Mouse (Mus musculus) lung, postnatal 0 days (tissue): ENCODE results near the gene Adam15. TPM values are rescaled to one million over a fixed set of nuclear protein-coding genes. Genes with fewer than 3 reads are reported as not detected.

Experiments used
- ATAC-seq: fragments of 200-750 bp; cut with Nextera tagmentation; 2 replicates; pipeline ENCODE4 v1.8.0; 2017; ENCODE audit warnings: moderate library complexity
- DNase-seq: peaks from one replicate; pipeline ENCODE4 v3.0.0-alpha.2; 2016; ENCODE audit warnings: low spot score
- H3K27ac ChIP-seq: fragments of 300-500 bp; sonication (generic); 2 replicates; pipeline ENCODE4 v1.5.1; 2014; ENCODE audit warnings: antibody characterized with exemption, mild to moderate bottlenecking, low read length, mixed read lengths
- H3K27me3 ChIP-seq: fragments of 300-500 bp; sonication (generic); replicated peaks from 2 replicates; pipeline ENCODE4 v1.6.1; 2014; ENCODE audit warnings: low read length, mixed read lengths; ENCODE audit not compliant: insufficient read depth
- H3K36me3 ChIP-seq: fragments of 300-500 bp; sonication (generic); 2 replicates; pipeline ENCODE4 v1.6.1; 2014; ENCODE audit warnings: low read length, mixed read lengths; ENCODE audit not compliant: insufficient read depth
- H3K4me1 ChIP-seq: fragments of 300-500 bp; sonication (generic); 2 replicates; pipeline ENCODE4 v1.6.1; 2014; ENCODE audit warnings: antibody characterized with exemption, low read depth, low read length, mixed read lengths; ENCODE audit not compliant: insufficient read depth
- H3K4me2 ChIP-seq: fragments of 300-500 bp; sonication (generic); replicated peaks from 2 replicates; pipeline ENCODE4 v1.6.1; 2014; ENCODE audit warnings: low read depth, mild to moderate bottlenecking, low read length, moderate library complexity, mixed read lengths
- H3K4me3 ChIP-seq: fragments of 300-500 bp; sonication (generic); 2 replicates; pipeline ENCODE4 v1.5.1; 2014; ENCODE audit warnings: low read depth, low read length
- H3K9ac ChIP-seq: fragments of 300-500 bp; sonication (generic); replicated peaks from 2 replicates; pipeline ENCODE4 v1.6.1; 2014; ENCODE audit warnings: low read depth, mild to moderate bottlenecking
- H3K9me3 ChIP-seq: fragments of 300-500 bp; sonication (generic); 2 replicates; pipeline ENCODE4 v1.6.1; 2016; ENCODE audit warnings: low read length, mixed read lengths
- CTCF ChIP-seq: IDR thresholded peaks from 2 replicates; pipeline ENCODE4 v1.5.1; 2016; ENCODE audit warnings: antibody characterized with exemption, mild to moderate bottlenecking
- EP300 ChIP-seq: IDR thresholded peaks from 2 replicates; pipeline ENCODE4 v1.6.1; 2016; ENCODE audit warnings: antibody characterized with exemption, mild to moderate bottlenecking, control low read depth
- WGBS: fragments of 180-500 bp; shearing (Covaris S2); extraction: QIAGEN DNeasy Blood & Tissue Kit; methylation state at CpG from one replicate; pipeline ENCODE4 v1.1.7; 2014; 5-methylcytosine and 5-hydroxymethylcytosine counted together
- polyA plus RNA-seq: library from polyadenylated mRNA; unstranded; fragments of >200 nt; fragmentation: Nextera tagmentation; extraction: Ambion mirVana; gene quantifications from 2 replicates; pipeline ENCODE4 v1.2.1, GENCODE M21; 2015

Gene Adam15
- polyA plus RNA-seq, 1 experiment from 2014 or later, result 177 TPM

- Histone ChIP-seq H3K4me3 (peak overlapping the region; percentile 26), H3K9ac (no peak overlapping the region), H3K9me3 (no peaks in the 10 kb centered on the region), H3K27ac (peak overlapping the region; percentile 89), H3K27me3 (peaks cover 24% of the 10 kb centered on the region), H3K36me3 (no peaks in the 10 kb centered on the region), H3K4me1 (peaks cover 23% of the 10 kb centered on the region), H3K4me2 (peak overlapping the region; percentile 61)
- TF ChIP-seq CTCF (peak; percentile 95), EP300 (no peak)
- ATAC-seq (peak; percentile 58), DNase-seq (peak; percentile 80)
- 8% methylated on average over 16 of the region's 26 CpGs for WGBS
These were observed 34.4 kb downstream of the Adam15 start for GRCm38 (mm10) chr3:89315195-89315929.

- peaks cover 21% of the 10 kb centered on the region for H3K27me3 ChIP-seq
- H3K9ac ChIP-seq, result no peak overlapping the region
- peaks cover 21% of the 10 kb centered on the region for H3K4me1 ChIP-seq
- peak overlapping the region; percentile 61 for H3K4me2 ChIP-seq
- peak overlapping the region; percentile 89 for H3K27ac ChIP-seq
- DNase-seq, result peak; percentile 74
- no peaks in the 10 kb centered on the region for H3K9me3 ChIP-seq
- peak; percentile 70 for ATAC-seq
- H3K36me3 ChIP-seq, result no peaks in the 10 kb centered on the region
- 28% methylated on average over 2 of the region's 2 CpGs for WGBS
- no peak for TF ChIP-seq EP300
- no peak for TF ChIP-seq CTCF
- peak overlapping the region; percentile 26; the same call in 1 of the 2 replicates for H3K4me3 ChIP-seq
These were observed 35.0 kb downstream of the Adam15 start for GRCm38 (mm10) chr3:89314791-89315190.

- Histone ChIP-seq H3K4me2 (peak overlapping the region; percentile 61), H3K36me3 (no peaks in the 10 kb centered on the region), H3K9me3 (no peaks in the 10 kb centered on the region), H3K27ac (peak overlapping the region; percentile 89), H3K9ac (no peak overlapping the region), H3K4me1 (peaks cover 17% of the 10 kb centered on the region), H3K27me3 (peaks cover 17% of the 10 kb centered on the region), H3K4me3 (no peak overlapping the region)
- peak; percentile 83 for ATAC-seq
- no peak for TF ChIP-seq CTCF
- TF ChIP-seq EP300, result no peak; the same call in 1 of the 2 replicates
- DNase-seq, result peak; percentile 86
- 33% methylated on average over 5 of the region's 5 CpGs for WGBS
These were observed 35.5 kb downstream of the Adam15 start for GRCm38 (mm10) chr3:89314340-89314739.

- peak; percentile 82 for ATAC-seq
- no peak overlapping the region for H3K27ac ChIP-seq
- peak; percentile 95 for TF ChIP-seq CTCF
- TF ChIP-seq EP300, result no peak
- WGBS, result 0% methylated on average over 9 of the region's 9 CpGs
- no peak overlapping the region for H3K9ac ChIP-seq
- no peaks in the 10 kb centered on the region for H3K9me3 ChIP-seq
- H3K27me3 ChIP-seq, result no peaks in the 10 kb centered on the region
- H3K36me3 ChIP-seq, result no peaks in the 10 kb centered on the region
- DNase-seq, result peak; percentile 86
- H3K4me3 ChIP-seq, result no peak overlapping the region
- H3K4me2 ChIP-seq, result no peak overlapping the region
- H3K4me1 ChIP-seq, result peaks cover 2% of the 10 kb centered on the region; the same call in 1 of the 2 replicates
These were observed 41.7 kb downstream of the Adam15 start for GRCm38 (mm10) chr3:89308089-89308488.

GRCm38 (mm10) chr3:89305551-89306325, 44.1 kb downstream of the Adam15 start:
- Histone ChIP-seq H3K4me3 (no peak overlapping the region), H3K27me3 (no peaks in the 10 kb centered on the region), H3K36me3 (no peaks in the 10 kb centered on the region), H3K9ac (no peak overlapping the region), H3K4me2 (no peak overlapping the region), H3K9me3 (no peaks in the 10 kb centered on the region), H3K27ac (peak overlapping the region; percentile 27; the same call in 1 of the 2 replicates), H3K4me1 (peaks cover 2% of the 10 kb centered on the region; the same call in 1 of the 2 replicates)
- DNase-seq, result no peak
- no peak for TF ChIP-seq EP300
- no peak for TF ChIP-seq CTCF
- WGBS, result 48% methylated on average over 8 of the region's 8 CpGs
- peak; percentile 29 for ATAC-seq

- peak overlapping the region; percentile 27; the same call in 1 of the 2 replicates for H3K27ac ChIP-seq
- TF ChIP-seq EP300 (no peak), CTCF (no peak)
- peaks cover 2% of the 10 kb centered on the region; the same call in 1 of the 2 replicates for H3K4me1 ChIP-seq
- H3K9me3 ChIP-seq, result no peaks in the 10 kb centered on the region
- no peak overlapping the region for H3K9ac ChIP-seq
- ATAC-seq, result no peak
- 54% methylated on average over 4 of the region's 4 CpGs for WGBS
- no peak overlapping the region for H3K4me3 ChIP-seq
- no peak for DNase-seq
- H3K4me2 ChIP-seq, result no peak overlapping the region
- H3K36me3 ChIP-seq, result no peaks in the 10 kb centered on the region
- no peaks in the 10 kb centered on the region for H3K27me3 ChIP-seq
These were observed 44.7 kb downstream of the Adam15 start for GRCm38 (mm10) chr3:89305105-89305504.
